Mouse (Mus musculus): Measurements from ENCODE around the gene Ssh3.
"Not testable (repeated sequence)": the region's sequence is repeated elsewhere in the genome, so short reads cannot be mapped to it uniquely, and the experiment has no call there.

Ssh3 gene

DNA sequence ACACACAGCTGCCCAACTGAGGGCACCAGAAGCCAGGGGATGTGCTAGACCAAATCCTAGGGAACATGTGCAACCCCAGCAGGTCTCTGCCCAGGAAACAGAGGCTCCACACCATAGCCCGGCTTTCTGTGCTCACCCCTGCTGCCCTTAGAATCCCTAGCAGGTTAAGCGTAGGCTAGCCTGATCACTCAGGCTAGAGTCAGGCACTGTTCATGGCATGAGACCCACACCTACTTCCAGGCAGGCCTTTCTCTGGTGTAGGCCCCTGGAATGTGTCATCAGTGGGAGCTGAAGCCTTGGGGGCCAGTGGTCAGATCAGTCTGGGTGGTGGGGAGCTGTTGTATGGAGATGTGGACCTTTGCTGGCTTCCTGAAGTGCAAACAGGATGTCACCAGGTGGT lies 27.6 kb upstream of the Ssh3 start:
- peak in 1 of 2 experiments; percentile 35 for DNase-seq (ENCODE audit: low spot score in 2 of 2)

DNA sequence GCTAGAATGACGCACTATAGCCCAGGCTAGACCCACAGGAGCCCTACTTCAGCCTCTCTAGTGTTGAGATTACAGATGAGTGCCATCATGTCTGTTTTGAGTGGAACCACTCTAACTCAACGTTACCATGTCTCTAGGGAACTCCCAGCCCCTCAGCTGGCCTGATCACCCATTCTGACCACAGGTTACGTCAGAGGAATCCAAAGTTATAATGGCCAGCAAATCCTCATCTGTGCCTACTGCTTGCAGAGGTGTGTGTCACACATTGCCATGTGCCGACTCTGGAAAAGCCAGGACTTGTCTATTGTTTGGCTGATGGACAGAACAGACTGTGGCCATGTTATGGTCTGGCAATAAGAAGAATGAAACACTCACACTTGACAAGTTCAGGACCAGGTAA lies 26.4 kb upstream of the Ssh3 start:
- DNase-seq (ENCODE audit: low spot score in 2 of 2), result peak in 1 of 2 experiments; percentile 27

DNA sequence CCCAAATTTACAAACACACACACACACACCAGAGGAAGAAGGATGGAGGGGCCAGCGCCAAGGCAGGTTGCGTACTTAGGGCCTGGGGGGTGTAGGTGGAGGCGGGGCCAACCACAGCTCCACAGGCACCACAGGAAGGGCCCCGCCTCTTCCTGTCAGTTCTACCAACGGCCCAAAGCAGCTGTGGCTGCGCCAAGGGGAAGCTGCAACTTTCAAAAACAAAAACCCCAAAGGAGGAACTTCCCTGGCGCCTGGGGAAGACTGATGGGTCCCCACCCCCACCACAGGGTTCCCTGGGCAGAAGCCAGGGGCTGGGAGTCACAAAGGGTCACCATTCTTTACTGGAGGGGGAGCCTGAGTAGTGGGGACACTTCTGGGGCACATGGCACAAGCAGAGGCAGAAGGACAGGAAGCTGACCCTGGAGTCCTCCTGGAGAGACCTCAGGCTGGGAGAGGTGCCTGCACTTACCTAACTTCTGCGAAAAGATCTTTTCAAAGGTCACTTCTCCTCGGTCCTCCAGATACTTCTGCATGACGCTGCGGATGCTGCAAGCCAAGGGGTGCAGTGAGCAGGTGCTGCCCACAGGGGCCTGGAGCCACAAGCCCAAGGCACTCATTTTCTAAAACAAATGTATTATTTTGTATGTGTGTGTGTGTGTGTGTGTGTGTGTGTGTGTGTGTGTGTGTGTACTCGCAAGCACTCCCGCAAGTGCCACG lies 25.6 kb upstream of the Ssh3 start:
- peak; percentile 94 to 95 for DNase-seq (ENCODE audit: low spot score in 2 of 2)

DNA sequence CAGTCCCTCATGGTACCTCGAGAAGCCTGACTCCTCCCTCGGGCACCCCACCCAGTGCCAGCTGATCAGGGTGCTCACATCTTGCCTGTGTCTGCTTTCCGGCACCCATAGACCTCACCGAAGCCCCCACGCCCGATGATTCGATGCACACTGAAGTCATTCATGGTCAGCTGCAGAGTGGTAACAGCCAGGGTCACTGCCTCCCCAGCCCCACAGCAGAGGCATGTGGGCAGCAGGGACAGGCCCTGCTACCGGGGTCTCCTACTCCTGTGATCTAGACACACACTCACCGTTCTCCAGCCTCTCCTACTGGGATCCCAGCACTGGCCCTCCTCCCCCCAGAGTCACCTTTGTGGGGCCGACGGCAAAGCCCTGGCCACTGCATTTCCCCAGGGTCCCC lies 22.2 kb upstream of the Ssh3 start:
- DNase-seq (ENCODE audit: low spot score in 2 of 2), result no peak

DNA sequence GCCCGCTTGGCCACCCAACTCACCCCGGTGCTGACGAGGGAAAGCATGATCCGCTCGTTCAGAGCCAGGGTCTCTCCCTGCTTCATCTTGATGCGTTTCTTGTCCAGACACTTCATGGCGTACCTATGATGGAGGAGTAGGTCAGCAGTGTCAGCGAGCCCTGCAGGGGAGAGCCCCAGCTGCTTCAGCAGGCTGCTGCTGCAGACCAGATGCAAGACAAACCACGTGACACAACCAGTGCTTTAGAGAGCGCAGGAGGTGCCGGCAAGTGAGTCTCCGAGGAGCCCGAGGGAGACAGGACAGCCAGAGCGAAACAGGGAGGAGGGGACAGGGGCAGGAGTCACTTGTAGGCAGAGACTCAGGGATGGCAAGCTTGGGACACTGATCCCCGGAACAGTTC lies 21.8 kb upstream of the Ssh3 start:
- DNase-seq (ENCODE audit: low spot score in 2 of 2), result no peak

DNA sequence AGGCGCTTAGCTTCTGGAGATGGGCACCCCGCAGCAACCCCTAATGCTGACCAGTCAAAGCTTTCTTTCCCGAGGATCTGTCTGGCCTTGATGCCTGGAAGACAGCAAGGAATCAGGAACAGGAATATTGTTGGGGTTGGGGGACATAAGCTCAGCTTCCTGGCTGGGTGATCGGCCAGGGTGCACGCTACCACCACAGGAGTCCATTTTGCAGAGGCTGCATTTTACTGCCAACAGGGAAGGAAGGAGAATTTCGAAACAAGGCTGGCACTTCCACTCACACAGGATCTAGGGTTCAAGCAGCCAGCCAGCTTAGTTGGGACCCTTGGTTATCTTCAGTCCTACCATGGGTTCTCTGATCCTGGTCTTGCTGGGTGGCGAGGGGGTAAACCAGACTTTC lies 14.7 kb upstream of the Ssh3 start:
- DNase-seq (ENCODE audit: low spot score in 2 of 2), result no peak

DNA sequence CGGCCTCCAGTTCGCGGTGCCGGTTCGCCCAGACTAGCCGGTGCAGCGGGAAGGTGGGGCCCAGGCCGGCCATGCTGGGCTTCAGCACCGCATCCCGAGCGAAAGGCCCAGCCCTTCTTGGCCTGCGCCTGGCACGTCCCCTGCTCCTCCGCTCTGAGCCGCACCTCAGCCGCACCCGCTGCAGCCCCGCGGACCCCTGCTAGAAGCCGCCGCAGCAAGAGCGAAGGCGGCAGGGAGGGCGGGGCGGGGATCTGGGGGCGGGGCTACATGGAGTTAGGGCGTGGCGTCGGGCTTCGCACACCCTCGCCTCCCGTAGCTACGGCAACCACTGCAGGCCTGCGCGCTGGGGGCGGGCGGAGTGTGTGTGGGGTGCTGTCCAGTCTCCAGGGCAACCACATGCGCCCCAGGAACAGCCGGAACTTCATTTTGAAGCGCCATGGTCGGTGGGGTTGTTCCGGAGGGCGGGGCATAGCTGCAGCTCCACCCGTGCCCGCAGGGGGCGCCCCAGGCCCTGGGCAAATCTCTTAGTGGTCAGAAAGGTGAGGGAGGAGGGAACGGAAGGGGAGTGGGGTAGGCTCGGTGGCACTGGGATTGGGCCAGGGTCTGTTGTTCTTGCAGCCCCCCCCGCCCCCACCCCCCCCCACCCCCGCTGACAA lies 14.0 kb upstream of the Ssh3 start, which contains the start of gene Ankrd13d:
Gene Ankrd13d, minus strand, starts transcription at position 240 of the 656 bp plus-strand sequence.
- peak; percentile 94 to 95 for DNase-seq (ENCODE audit: low spot score in 2 of 2)

DNA sequence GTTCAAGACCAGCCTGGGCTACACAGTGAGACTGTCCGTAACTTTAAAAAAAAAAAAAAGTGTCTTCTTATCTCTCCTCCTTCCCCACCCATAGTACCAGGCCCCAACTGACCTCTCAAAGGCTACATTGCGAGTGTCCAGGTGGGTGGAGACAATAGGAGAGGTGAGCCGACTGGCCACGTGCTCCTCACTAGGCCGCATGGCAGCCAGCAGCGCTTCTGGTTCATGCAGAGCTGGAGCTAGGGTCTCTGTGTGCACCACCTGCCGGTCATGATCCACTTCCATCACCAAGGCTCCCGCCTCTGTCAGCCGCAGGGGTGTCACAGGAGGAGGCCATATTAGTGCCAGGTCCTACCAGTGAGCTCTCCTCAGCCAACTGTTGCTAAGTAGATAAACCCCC lies 11.4 kb upstream of the Ssh3 start:
- no peak for DNase-seq (ENCODE audit: low spot score in 2 of 2)

DNA sequence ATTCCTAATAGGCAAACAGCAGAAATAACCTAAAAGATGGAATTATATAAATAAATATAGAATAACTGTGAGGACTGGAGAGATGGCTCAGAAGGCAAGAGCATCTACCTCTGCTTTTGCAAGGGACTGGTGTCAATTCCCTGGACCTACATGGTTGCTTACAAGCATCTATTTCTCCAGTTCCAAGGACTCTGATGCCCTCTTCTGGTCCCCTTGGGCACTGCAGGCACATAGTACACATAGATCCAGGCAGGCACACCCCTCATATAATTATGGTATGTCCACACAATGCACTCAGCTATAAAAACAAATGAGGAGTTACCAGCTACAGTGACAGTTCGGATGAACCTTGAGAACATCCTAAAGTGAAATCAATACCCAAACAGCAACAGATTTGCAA lies 10.5 kb upstream of the Ssh3 start:
- no peak for DNase-seq (ENCODE audit: low spot score in 2 of 2)

DNA sequence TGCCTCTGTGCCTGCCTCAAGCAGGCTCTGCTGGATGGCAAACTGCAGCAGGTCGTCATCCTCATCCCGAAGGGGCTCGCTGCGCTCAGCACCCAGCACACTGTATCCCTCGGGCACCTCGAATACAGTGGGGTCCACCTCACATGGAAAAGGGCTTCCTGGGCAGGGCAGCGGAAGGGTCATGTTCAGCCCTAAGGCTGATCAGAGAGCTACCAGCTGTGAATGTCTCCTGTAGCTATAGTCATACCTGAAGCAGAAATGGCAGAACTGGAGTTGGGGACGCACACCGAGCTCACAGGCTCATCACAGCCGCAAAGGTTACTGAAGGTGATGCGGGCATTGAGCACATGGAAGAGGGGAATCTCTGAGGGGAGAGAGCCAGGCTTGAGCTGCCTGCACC lies 2.0 kb upstream of the Ssh3 start:
- no peak for DNase-seq (ENCODE audit: low spot score in 2 of 2)

DNA sequence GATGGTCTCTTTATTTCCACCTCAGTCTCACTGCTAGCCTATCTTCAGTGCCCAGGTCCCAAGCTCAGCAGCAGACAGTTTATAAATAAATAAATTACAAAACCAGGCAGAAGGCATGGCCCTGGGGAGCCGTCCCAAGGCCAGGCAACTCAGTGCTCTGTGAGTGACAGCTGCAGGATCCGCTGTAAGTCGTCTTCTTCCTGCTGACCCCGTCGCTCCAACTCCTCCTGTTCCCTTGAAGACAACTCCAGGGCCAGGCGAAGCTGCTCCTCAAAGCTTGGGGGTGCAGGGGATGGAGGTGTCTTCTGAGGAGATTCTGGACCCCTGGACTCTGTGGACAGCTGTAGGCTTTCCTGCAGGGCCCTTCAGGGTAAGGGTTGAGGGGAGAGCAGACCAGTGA lies 1.2 kb upstream of the Ssh3 start:
- DNase-seq (ENCODE audit: low spot score in 2 of 2), result no peak

DNA sequence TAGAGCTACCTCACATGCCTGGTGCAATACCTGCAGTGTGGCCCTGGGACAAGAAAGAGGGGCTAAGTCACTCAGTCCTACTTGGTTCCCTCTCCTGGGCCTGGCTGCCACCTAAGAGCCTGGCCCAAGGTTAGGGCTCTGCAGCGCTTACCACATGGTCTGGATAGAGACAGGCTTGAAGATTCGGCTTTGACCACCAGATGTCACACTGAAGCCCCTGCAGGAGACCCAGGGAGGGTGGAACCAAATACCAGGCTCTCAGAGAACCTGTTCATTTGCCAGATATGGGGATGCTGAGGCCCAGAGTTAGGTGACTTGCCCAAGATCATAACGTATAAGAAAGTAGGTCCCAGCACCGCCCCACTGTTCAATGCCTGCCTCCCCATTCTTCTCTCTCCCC lies 3.0 kb downstream of the Ssh3 start:
- DNase-seq (ENCODE audit: low spot score in 2 of 2), result no peak

DNA sequence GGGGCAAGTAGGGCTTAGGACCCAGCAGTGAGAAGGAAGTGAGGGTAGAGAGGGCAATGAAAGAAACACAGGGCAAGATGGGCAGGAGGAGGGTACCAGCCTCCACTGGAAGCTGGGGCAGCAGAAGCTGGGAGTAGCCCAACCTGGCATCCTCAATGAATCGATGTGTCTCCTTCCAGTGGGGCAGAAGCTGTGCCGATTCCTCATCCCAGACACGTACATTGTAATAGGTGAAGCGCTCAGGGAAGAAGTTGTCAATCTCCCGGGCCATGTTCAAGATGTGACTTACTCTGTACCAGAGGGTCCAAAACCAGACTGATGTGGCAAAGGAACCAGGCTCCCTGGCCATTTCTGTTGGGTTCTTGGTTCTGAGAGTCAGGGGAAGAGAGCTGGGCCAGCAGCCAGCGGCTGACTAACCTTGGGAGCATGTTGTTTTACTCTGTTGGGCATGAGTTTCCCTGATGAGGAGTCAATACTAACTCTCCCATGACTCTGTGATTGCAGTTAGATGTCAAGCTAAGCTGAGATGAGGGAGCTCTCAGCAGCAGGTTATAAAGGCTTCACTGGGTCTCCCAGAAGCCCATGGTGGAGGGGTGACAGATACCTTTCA lies 4.7 kb downstream of the Ssh3 start:
- no peak for DNase-seq (ENCODE audit: low spot score in 2 of 2)

DNA sequence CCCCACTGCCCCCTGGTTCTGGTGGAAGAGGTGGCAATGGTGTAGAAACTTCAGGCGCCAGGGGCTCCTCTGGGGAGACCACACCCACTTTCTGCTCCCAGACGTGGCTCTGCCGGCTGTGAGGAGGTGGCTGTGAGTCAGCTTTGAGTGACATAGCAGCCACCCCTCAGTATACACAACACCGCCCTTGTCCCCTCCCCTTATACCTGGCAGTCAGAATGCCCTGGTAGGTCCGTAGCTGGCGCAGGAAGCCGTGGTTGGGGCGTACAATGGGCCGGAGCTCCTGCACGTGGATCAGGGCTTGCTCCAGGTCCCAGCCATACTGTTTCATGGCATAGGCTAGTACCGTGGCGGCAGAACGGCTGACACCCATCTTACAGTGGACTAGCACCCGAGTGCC lies 5.3 kb downstream of the Ssh3 start:
- no peak for DNase-seq (ENCODE audit: low spot score in 2 of 2)

DNA sequence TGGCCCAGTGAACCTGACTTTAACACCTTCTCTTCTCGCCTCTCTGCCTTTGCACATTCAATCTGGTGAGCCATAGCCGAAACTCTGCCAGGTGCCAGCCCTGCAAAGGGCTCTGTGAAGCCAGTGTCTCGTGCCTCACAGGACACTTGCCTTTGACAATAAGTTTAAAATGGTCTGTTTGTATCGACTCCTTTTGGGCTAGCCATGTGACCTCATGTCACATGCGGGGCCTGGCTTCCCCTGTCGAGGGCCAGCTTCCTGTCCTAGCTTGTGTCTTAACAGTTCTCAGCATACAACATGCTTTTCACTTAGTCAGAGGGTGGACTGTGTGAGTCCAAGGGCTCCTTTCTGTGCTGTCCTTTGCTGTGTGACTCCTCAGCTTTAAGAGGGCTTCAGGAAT lies 6.2 kb downstream of the Ssh3 start:
- DNase-seq (ENCODE audit: low spot score in 2 of 2), result no peak

DNA sequence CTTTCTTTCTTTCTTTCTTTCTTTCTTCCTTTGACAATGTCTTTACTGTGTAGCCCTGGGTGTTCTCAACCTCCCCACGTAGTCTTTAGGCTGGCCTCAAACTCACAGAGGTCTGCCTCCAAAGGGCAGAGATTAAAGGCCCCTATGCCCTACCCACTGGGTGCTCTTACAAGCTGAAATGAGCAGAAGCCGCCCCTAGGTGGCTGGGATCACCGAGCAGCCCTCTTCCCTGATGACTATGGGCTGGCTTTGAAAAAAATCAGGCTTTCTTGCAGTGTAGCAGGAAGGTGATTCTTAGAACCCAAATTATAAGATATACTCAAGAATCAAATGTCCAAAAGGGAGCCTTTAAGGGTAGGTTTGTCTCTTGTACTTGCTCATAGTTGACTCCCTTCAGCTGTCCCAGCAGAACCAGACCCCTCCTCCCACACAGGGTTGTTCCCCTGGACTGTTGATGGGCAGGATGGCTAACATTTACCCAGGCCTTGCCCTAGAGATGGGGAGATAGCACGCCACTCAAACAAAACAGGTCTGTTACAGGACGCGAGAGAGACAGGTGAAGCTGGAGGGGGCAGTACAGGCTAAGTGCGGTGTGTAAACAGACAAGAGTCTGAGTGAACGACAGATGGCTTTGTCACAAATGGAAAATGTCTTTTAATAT lies 7.8 kb downstream of the Ssh3 start:
- DNase-seq (ENCODE audit: low spot score in 2 of 2), result peak in 1 of 2 experiments; percentile 39

DNA sequence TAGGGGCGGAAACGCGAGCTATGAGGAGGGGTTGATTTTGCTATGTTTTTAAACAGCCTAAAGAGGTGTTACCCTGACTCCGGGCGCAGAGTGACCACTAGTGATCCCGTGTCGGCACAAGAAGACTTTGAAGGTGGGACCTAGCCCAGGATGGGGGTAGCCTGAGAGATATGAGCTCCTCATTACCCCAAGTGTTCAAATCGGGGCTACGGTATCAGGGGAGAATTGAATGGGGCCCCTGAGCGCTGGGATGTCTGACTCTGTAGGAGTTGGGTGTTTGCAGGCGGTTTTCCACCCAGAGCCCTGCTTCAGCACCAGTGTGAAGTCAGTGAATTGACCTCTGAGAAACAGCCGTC lies 11.1 kb downstream of the Ssh3 start:
- DNase-seq (ENCODE audit: low spot score in 2 of 2), result no peak

DNA sequence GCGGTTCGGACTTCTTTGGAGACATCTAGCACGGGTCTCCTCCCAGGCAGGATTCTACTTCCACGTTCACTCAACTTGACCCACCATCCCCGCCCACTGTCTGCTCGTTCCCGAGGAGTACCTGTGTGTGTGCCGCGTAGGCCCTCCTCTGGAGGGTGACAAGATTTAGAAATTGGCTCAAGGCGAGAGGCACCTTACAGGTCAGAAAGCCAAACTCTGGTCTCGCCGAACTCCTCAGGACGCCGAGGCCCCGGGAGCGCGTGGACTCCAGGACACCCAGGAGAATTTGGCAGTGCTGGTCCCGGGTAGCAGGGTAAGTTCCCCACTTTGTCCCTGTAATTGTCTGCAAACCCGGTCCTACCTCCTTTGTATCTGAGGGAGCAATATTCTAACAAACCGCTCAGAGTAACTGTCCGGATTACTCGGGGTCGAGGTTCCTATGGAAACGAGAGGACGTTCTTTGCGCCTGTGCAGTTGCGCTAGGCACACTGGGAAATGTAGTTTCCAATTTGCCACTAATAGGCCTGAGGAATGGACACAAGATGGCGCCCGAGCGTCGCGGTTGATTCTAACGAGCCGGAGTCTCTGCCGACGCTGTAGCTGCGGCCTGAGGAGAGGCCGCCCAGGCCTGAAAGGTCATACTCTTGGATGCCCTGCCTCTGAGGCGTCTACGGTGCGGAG lies 11.6 kb downstream of the Ssh3 start:
- peak; percentile 88 to 94 for DNase-seq (ENCODE audit: low spot score in 2 of 2)

DNA sequence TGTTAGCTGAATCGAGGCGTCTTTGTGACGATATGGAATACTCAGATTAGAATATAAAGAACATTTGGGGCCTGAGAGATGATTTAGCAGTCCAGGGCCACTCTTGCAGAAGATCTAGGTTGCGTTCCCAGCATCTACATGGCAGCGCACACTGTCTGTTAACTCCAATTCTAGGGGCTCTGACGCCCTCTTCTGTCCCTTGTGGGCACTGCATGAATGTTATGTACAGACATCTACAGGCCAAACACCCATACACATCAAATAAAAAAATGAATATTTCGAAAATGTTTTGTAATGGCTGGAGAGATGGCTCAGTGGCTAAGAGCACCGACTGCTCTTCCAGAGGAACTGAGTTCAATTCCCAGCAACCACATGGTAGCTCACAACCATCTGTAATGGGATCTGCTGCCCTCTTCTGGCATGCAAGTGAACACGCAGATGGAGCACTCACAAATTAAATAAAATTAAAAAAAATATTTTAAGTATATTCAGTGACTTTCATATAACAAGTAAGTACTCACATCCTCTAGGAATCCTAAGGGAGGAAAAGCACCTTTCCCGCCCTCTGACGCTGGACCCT lies 13.3 kb downstream of the Ssh3 start:
- no peak for DNase-seq (ENCODE audit: low spot score in 2 of 2)

DNA sequence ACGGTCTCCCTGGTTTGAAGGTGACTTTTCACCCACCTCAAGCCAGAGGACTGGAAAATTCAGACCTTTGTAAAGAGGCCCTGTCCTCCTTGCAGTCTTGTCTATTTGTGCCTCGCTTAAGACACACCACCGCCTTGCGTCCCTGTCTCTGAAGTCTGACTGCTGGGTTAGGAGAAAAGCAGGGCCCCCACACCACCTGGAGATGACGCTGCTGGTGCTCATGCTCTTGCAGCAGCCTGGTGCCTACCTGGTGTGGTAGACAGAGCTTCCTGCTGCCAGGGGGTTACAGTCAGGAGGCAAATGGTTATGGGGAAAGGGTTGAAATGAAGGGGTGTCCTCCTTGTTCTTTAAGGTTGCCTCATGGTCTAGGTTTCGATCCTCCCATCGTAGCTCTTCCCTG lies 14.8 kb downstream of the Ssh3 start:
- DNase-seq (ENCODE audit: low spot score in 2 of 2), result no peak

DNA sequence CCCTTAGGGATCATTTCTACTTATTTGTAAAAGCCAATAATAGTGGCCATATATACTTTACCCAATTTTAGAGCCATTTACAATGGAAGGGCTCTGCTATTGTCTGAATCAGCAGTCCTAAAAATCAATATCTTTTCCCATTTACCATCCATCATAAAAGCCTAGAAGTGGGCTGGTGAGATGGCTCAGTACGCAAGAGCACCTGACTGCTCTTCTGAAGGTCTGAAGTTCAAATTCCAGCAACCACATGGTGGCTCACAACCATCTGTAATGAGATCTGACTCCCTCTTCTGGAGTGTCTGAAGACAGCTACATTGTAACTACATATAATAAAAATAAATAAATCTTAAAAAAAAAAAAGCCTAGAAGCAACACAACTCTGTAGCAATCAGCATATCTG lies 20.3 kb downstream of the Ssh3 start:
- not testable (repeated sequence) for DNase-seq (ENCODE audit: low spot score in 2 of 2)

DNA sequence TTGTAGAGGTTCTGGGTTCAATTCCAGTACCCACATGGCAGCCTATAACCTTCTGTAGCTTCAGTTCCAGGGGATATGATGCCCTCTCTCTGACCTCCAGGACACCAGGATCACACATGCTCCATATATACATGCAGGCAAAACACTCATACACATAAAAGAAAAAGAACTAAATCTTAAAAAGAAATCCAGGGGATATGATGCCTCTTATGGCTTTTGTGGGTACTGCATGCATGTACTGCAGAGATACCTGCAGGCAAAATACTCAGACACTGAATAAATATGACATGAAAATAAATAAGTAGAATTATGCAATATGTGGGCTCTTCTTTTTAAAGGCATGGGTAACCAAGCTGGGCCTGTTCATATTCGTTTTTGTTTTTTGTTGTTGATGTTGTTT lies 22.0 kb downstream of the Ssh3 start:
- DNase-seq (ENCODE audit: low spot score in 2 of 2), result no peak

Measured in spleen, postnatal 36 days (tissue).